Mouse (Mus musculus): Measurements from ENCODE around the gene Mrpl17. TPM values are rescaled to one million over a fixed set of nuclear protein-coding genes. Genes with fewer than 3 reads are reported as not detected.

Mrpl17 gene
- 10 to 100 TPM; 37.4 to 38.6 TPM for total RNA-seq (2023)

DNA sequence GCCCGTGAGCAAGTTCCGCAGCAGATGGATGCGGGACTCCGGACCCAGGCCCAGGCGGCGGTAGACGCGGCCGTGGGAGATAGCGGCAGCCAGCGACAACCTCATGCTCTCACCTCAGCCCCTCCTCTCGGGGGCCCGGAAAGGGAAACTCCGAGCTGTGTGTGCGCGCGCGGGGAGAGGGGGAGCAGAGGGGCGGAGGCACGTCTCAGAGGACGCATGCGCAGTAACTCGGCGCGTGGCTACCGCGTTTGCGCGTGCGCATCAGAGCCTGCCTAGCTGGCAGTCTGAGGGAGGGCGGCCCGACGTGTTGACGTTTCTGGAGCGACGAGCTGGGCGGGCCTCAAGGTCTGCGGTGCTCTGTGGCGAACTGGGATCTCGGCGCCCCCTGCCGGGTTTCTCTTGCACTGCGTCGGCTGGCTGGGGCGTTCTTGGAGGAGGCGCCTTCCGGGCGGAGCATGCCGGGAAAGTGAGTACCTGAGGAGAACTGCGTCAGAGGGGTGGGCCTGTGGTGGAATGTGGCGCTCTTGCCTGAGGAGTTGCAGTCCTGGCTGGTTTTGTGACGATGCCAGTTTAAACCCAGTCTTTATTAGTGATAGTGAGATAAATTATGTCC, at the start of gene Mrpl17:
Gene Mrpl17, minus strand, starts transcription at position 223 of the 613 bp plus-strand sequence.

DNA sequence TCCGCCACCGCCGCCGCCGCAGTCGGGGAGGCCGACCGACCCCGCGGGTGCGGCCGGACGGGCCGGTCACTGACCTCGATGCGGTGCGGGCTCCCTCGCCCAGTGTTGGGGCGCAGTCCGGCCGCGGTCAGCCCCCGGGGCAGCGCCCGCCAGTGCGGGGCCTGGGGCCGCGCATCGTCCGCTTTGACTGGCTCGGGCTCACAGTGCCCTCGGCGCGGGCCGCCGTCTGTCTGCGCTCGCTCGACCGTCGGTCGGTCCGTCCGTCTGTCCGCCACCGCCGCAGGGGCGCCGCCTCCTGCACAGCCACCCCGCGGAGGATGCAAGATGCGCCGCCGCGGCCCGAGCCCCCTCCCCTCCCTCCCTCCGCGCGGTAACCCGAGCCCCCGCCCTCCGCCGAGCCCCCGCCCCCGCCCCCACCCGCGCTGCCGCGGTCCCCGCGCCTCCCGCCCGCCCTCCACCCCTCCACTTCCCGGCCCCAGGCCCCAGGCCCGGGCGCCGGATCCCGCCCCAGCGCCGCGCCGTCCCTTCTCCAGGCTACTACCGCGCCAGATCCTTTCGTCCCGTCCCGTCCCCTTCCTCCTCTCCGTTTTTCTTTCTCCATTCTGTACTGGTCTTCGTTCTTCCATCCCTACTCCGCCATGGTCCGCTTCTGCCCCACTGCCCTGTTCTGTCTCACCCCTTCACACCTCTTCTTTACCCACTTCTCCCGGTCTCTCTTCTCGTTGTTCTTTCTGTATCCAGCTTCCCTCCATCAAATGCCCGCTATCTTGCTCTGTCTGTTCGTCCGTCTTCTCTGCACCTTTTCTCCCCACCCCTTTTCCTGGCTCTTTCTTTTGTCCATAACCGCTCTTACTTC, 23.4 kb downstream of the Mrpl17 start, which contains the start of gene Dchs1:
Gene Dchs1, minus strand, starts transcription at position 370 of the 856 bp plus-strand sequence.

Other genes with a start within 250 kb of the Mrpl17 start
- 1 to 10 TPM in 1 of 2 experiments, under 1 TPM in 1; 0.56 to 1.4 TPM for gene Apbb1, start 229.4 kb downstream of the Mrpl17 start, total RNA-seq (2023)
- gene Hpx, start 211.0 kb downstream of the Mrpl17 start, total RNA-seq (2023), result not detected
- 10 to 100 TPM; 14.7 to 22.5 TPM for gene Trim3, start 177.5 kb downstream of the Mrpl17 start, total RNA-seq (2023)
- 100 to 1,000 TPM; 104 to 108 TPM for gene Timm10b, start 171.0 kb downstream of the Mrpl17 start, total RNA-seq (2023)
- gene Arfip2, start 170.7 kb downstream of the Mrpl17 start, total RNA-seq (2023), result 10 to 100 TPM; 14.1 to 14.5 TPM
- gene Gm45799, start 170.5 kb downstream of the Mrpl17 start, total RNA-seq (2023), result 10 to 100 TPM in 1 of 2 experiments, 1 to 10 TPM in 1; 8.5 to 10.2 TPM
- 1 to 10 TPM; 2.8 to 3.8 TPM for gene Dnhd1, start 160.3 kb downstream of the Mrpl17 start, total RNA-seq (2023)
- 100 to 1,000 TPM; 151 to 174 TPM for gene Ilk, start 74.5 kb downstream of the Mrpl17 start, total RNA-seq (2023)
- gene Rrp8, start 73.7 kb downstream of the Mrpl17 start, total RNA-seq (2023), result 10 to 100 TPM in 1 of 2 experiments, 1 to 10 TPM in 1; 9.4 to 10.4 TPM
- gene Taf10, start 66.7 kb downstream of the Mrpl17 start, total RNA-seq (2023), result 100 to 1,000 TPM; 109 to 136 TPM
- gene Tpp1, start 58.9 kb downstream of the Mrpl17 start, total RNA-seq (2023), result 10 to 100 TPM; 39.5 to 46.3 TPM
- gene Dchs1, start 23.4 kb downstream of the Mrpl17 start, total RNA-seq (2023), result under 1 TPM; 0.09 to 0.27 TPM
- 10 to 100 TPM; 24.1 to 32.8 TPM for gene Gm4070, start 142.9 kb upstream of the Mrpl17 start, total RNA-seq (2023)

All from neutrophil, adult 59 days (primary cell).